Mouse (Mus musculus): ENCODE measurements around the gene Gm9958.
A peak's percentile ranks its signal among the peaks of the same experiment; 100 is the strongest.

Gm9958 gene

GRCm38 (mm10) chr5:90367067-90367303 is at the start of gene Gm9958:
TSS of gene Gm9958 (plus strand) at chr5:90367204.
- no peak for DNase-seq

GRCm38 (mm10) chr5:90331071-90331470 is 35.9 kb upstream of the Gm9958 start:
- no peak for DNase-seq

GRCm38 (mm10) chr5:90332478-90332877 is 34.5 kb upstream of the Gm9958 start:
- DNase-seq = no peak

GRCm38 (mm10) chr5:90338177-90339091 is 28.6 kb upstream of the Gm9958 start:
- peak in 1 of 2 experiments; percentile 25 for DNase-seq

- DNase-seq = peak; percentile 61 to 76
Measured at GRCm38 (mm10) chr5:90339129-90339952, 27.7 kb upstream of the Gm9958 start.

- DNase-seq = no peak
Measured at GRCm38 (mm10) chr5:90339953-90340343, 27.1 kb upstream of the Gm9958 start.

- DNase-seq = no peak
Measured at GRCm38 (mm10) chr5:90340847-90341246, 26.2 kb upstream of the Gm9958 start.

- no peak for DNase-seq
Measured at GRCm38 (mm10) chr5:90346877-90347276, 20.1 kb upstream of the Gm9958 start.

- no peak for DNase-seq
Measured at GRCm38 (mm10) chr5:90353552-90354317, 13.3 kb upstream of the Gm9958 start.

GRCm38 (mm10) chr5:90355824-90356223 is 11.2 kb upstream of the Gm9958 start:
- no peak for DNase-seq

- DNase-seq = peak; percentile 69 to 90
Measured at GRCm38 (mm10) chr5:90364526-90364925, 2.5 kb upstream of the Gm9958 start.

GRCm38 (mm10) chr5:90365141-90365951 is 1.7 kb upstream of the Gm9958 start:
- DNase-seq = peak; percentile 60 to 79

GRCm38 (mm10) chr5:90366121-90367066 is 610 bp upstream of the Gm9958 start, which contains the start of gene Ankrd17:
TSS of gene Ankrd17 (minus strand) at chr5:90366577.
- DNase-seq = peak; percentile 89 to 95

GRCm38 (mm10) chr5:90370401-90370800 is 3.4 kb downstream of the Gm9958 start:
- no peak for DNase-seq

GRCm38 (mm10) chr5:90373708-90374107 is 6.7 kb downstream of the Gm9958 start:
- DNase-seq = no peak

- no peak for DNase-seq
Measured at GRCm38 (mm10) chr5:90381458-90381857, 14.5 kb downstream of the Gm9958 start.

GRCm38 (mm10) chr5:90383080-90383479 is 16.1 kb downstream of the Gm9958 start:
- peak in 1 of 2 experiments; percentile 48 for DNase-seq

- no peak for DNase-seq
Measured at GRCm38 (mm10) chr5:90393764-90394163, 26.8 kb downstream of the Gm9958 start.

GRCm38 (mm10) chr5:90394322-90394721 is 27.3 kb downstream of the Gm9958 start:
- DNase-seq = no peak

- DNase-seq = no peak
Measured at GRCm38 (mm10) chr5:90396817-90397216, 29.8 kb downstream of the Gm9958 start.

GRCm38 (mm10) chr5:90405210-90405609 is 38.2 kb downstream of the Gm9958 start:
- peak; percentile 53 to 55 for DNase-seq
